Mouse (Mus musculus) kidney, adult 2 months (tissue): ENCODE results near the gene Amz1.

ENCODE experiments used
- CTCF ChIP-seq: fragments of 200-500 bp; conservative IDR thresholded peaks from 2 replicates; pipeline ENCODE4 v1.5.1; 2011; ENCODE audit warnings: low read depth, mild to moderate bottlenecking, control low read depth, low read length, moderate library complexity, mixed read lengths; ENCODE audit not compliant: insufficient read depth, insufficient read length
- POLR2A ChIP-seq: fragments of 200-500 bp; IDR thresholded peaks from one replicate; pipeline ENCODE4 v1.6.1; 2011; ENCODE audit warnings: low read depth, low read length, control low read depth

- TF ChIP-seq POLR2A (no peak), CTCF (no peak)
Measured at GRCm38 (mm10) chr5:140801782-140802181, 77.9 kb downstream of the Amz1 start.
